Mouse (Mus musculus): ENCODE measurements around the gene Nt5c1a. TPM values are rescaled to one million over a fixed set of nuclear protein-coding genes. Genes with fewer than 3 reads are reported as not detected.

Gene Nt5c1a
- total RNA-seq, 1 experiment from 2014 or later = not detected

DNA sequence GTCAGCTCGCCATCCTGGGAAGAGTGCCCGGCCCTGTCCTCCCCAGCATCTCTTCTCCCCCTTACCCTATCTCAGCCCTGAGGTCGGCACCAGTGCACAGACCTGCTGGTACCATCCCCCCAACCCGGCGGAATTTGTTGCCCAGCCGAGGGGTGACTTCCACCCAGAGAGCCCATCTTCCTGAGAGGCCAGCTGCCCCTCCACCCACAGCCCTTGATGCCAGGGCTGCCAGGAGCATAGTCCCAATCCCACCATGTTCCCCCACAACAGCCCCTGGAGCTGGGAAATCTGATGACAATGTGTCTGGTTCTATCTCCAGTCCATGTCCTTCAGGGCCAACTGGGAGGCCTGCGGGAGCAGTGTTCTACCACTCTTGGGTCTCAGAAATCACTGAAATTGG, 44.9 kb downstream of the Nt5c1a start:
- ATAC-seq (replicated peaks; ENCODE audit: low read depth, poor library complexity, severe bottlenecking) = no peak

DNA sequence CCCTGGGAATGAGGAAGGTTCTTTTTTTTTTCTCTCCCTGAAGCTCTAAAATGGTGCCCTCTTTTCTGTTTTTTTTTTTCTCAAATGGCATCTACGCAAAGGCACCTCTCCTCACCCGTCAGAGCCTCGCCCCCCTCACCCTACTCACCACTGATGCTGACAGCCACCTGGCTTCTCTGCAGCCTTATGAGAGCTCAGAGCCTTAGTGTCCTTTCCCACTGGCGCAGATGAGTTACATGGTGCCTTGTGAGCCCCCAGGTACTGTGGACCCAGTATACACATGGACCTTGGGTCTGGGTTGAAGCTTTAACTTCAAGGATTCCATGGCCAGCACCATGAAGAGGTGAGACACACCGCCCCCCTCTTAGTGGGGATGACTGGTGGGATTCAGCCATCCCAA, 45.3 kb downstream of the Nt5c1a start:
- no peak for ATAC-seq (replicated peaks; ENCODE audit: low read depth, poor library complexity, severe bottlenecking)

GRCm38 (mm10) chr4:123247147-123247880, 46.0 kb downstream of the Nt5c1a start:
- ATAC-seq (replicated peaks; ENCODE audit: low read depth, poor library complexity, severe bottlenecking) = no peak

- ATAC-seq (replicated peaks; ENCODE audit: low read depth, poor library complexity, severe bottlenecking) = no peak
These were observed 47.8 kb downstream of the Nt5c1a start for GRCm38 (mm10) chr4:123248971-123249567.

DNA sequence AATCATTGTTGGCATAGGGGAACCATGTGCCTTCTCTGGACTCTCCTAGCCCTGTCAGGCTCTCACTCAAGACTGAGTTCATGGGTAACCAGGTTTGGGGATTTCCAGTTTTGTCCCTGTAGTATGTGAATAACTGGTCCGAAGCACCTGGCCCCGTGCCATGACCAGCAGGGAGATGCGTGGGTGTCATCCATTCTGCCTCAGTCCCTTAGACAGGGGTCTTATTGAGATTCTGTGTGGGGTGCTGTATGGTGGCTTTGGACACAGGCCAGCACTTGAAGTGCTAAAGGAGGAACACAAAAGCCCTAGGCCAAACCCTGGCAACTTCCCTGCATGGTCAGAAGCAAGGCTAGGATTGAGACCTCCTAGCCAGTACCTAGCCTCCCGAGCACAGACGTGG, 50.9 kb downstream of the Nt5c1a start:
- ATAC-seq (replicated peaks; ENCODE audit: low read depth, poor library complexity, severe bottlenecking) = no peak

GRCm38 (mm10) chr4:123254617-123255016, 53.3 kb downstream of the Nt5c1a start:
- ATAC-seq (replicated peaks; ENCODE audit: low read depth, poor library complexity, severe bottlenecking) = peak; percentile 77

- 0 out of 2 replicates have a peak, but pooled peaks have one; percentile 42 for ATAC-seq (replicated peaks; ENCODE audit: low read depth, poor library complexity, severe bottlenecking)
These were observed 58.9 kb downstream of the Nt5c1a start for GRCm38 (mm10) chr4:123260071-123260746.

DNA sequence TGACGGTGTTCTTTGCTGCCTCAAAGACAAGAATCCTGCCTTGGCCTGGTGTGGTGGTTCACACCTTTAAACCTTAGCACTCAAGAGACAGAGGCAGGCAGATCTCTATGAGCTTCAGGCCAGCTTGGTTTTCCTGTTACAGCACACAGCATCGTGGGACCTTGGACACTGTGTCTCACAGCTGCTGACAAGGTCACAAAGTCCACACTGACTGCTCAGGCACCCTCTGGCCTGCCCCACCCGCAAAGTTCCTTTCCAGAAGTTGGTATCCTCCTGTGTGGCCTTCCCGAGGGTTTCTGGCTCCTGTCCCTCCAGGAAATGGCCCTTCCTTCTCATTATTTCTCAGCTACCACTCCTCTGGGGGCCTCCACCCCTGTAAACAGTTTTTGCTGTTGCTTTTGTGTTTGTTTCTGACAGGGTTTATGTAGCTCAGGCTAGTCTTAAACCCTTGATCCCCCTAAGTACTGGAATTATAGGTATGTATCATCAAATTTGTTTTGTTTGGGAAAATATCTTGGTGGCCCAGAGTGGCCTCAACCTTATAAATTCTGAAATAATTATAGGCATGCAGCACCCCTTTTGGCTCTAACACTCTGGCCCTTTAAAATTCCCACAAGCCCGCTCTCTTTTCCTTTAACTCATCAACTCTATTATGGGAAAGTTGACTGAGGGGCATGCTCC, 60.6 kb downstream of the Nt5c1a start, which contains the start of gene Pabpc4:
TSS of gene Pabpc4 (plus strand) at position 631 of the 681 bp plus-strand sequence.
- no peak for ATAC-seq (replicated peaks; ENCODE audit: low read depth, poor library complexity, severe bottlenecking)

Other genes with a start within 250 kb of the Nt5c1a start
- not detected in 2 replicates for gene Mfsd2a, start 240.3 kb upstream of the Nt5c1a start, total RNA-seq (2017)
- 1.5 and 3.7 TPM in 2 replicates for gene Mycl, start 205.9 kb upstream of the Nt5c1a start, total RNA-seq (2017)
- 26.4 and 39.4 TPM in 2 replicates for gene Trit1, start 184.9 kb upstream of the Nt5c1a start, total RNA-seq (2017)
- not detected in 2 replicates for gene Bmp8b, start 96.3 kb upstream of the Nt5c1a start, total RNA-seq (2017)
- gene Oxct2b, start 85.2 kb upstream of the Nt5c1a start, total RNA-seq (2017) = not detected in 2 replicates
- 72.2 and 91.1 TPM in 2 replicates for gene Ppie, start 61.6 kb upstream of the Nt5c1a start, total RNA-seq (2017)
- not detected in 2 replicates for gene Hpcal4, start 18.3 kb upstream of the Nt5c1a start, total RNA-seq (2017)
- not detected in 2 replicates for gene Heyl, start 32.1 kb downstream of the Nt5c1a start, total RNA-seq (2017)
- gene Pabpc4, start 60.8 kb downstream of the Nt5c1a start, total RNA-seq (2017) = 140 and 158 TPM in 2 replicates
- gene Oxct2a, start 122.1 kb downstream of the Nt5c1a start, total RNA-seq (2017) = not detected in 2 replicates
- gene Bmp8a, start 141.7 kb downstream of the Nt5c1a start, total RNA-seq (2017) = not detected in 2 replicates

Data from common myeloid progenitor, adult 5-6 weeks (primary cell).